Mouse (Mus musculus): ENCODE results near the gene Papola.

DNA sequence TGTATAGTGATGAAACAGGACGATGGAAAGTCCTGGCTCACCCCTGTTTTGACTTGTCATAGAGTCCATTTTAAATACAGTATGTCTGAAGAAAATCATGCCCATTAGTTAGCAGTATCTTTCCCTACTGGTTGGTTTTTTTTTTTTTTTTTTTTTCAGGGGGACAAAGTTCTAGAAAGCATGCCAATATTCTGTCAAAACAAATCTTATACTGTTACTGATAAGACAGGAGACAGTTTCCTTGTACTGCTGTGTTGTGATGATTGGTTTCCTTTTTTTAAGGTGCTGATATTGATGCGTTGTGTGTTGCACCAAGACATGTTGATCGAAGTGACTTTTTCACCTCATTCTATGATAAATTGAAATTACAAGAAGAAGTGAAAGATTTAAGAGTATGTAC is 21.7 kb downstream of the Papola start:
- TF ChIP-seq CTCF (IDR thresholded peaks at IDR 0.05; ENCODE audit: low read depth, low read length) (no peak), POLR2A (IDR thresholded peaks at IDR 0.05; ENCODE audit: borderline replicate concordance, low read depth, low read length) (no peak)
